Mouse (Mus musculus): ENCODE measurements around the gene Gtpbp6. TPM values are rescaled to one million over a fixed set of nuclear protein-coding genes. Genes with fewer than 3 reads are reported as not detected.
"Not testable (repeated sequence)": the region's sequence is repeated elsewhere in the genome, so short reads cannot be mapped to it uniquely, and the experiment has no call there.

The Gtpbp6 gene
- total RNA-seq, 2 experiments from 2014 or later: 13.6 to 14.3 TPM

DNA sequence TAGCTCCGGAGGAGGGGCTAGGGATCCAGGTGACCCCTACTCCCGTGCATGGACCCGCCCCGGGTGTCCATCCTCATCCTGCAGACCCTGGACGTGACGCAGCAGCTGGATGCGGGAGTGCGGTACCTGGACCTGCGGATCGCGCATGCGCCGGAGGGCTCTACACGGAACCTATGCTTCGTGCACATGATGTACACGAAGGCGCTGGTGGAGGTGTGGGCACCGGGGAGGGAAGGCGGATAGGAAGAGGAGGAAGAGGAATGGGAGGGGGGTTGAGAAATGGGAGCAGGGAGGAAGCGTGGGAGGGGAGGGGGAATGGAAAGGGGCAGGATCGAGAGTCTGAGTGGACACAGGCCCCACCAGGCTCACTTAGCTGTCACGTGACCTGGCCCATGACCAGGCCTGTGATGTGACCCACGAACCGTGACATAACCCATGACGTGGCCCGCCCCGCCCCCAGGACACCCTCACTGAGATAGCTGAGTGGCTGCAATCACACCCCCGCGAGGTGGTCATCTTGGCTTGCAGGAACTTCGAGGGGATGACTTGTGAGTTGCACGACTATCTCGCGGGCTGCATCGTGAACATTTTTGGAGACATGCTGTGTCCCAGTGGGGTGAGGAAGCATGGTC lies 6.2 kb downstream of the Gtpbp6 start:
- no peak for DNase-seq
- intact Hi-C loops (cut with DNase I): no loop called here

DNA sequence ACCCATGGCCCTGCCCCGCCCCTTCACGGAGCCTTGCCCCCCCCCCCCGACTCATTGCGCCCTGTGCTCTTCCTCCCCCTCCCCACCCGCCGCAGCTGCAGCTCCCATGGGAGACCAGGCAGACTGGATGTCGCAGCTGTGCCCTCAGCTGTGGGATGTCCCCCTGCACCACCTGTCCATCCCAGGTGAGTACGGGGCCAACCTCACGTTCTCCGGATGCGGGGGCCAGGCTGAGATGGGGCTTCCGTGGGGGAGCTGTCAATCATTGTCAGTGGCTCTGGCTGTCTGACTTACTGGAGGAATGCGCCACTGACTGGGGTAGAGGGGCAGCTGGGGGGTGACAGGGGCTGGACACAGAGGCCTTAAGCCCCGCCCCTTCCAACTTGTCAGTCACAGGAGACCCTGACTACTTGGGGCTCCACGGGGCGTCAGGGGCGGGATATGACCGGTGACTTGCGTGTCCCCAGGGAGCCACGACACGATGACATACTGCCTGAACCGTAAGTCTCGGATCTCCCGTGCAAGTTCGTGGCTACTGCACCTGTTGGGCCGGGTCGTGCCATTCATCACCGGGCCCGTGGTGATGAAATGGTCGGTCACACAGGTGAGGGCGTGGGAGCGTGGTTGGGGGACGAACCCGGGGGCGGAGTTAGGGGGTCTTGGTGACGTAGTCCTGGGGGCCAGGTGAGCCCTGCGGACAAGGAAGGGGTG lies 6.9 kb downstream of the Gtpbp6 start:
- intact Hi-C loops (cut with DNase I): no loop called here
- no peak for DNase-seq

GRCm38 (mm10) chr5:110099656-110100580 lies 8.1 kb downstream of the Gtpbp6 start, which contains the start of gene Plcxd1:
Plcxd1 (plus strand) TSS chr5:110099969.
- intact Hi-C loops (cut with DNase I): loop anchor here (5.0 kb wide), 1 partner anchor 43 kb away; no protein-coding TSS in a partner anchor
- no peak for DNase-seq

GRCm38 (mm10) chr5:110098991-110099477 lies 9.0 kb downstream of the Gtpbp6 start:
- no peak for DNase-seq
- intact Hi-C loops (cut with DNase I): loop anchor here (5.0 kb wide), 1 partner anchor 42 kb away; no protein-coding TSS in a partner anchor

DNA sequence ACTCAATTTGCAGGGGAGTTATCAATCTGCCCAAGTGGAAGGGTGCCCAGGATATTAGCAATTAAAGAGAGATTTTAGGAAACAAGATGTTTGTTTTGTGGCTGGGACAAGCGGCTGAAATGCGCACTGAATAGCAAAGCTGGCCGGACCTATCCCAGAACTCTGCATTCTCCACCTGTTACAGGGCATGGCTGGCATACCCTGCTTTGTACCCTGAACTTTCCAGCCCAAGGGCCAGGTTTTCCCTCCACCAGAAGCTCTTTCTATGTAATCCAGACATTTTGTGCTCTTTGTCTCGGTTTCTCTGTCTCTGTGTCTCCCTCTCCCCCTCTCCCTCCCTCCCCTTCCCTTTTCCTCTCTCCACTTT lies 13.2 kb downstream of the Gtpbp6 start:
- intact Hi-C loops (cut with DNase I): loop anchor here (5.0 kb wide), 1 partner anchor 38 kb away; no protein-coding TSS in a partner anchor
- no peak for DNase-seq

GRCm38 (mm10) chr5:110094030-110094846 lies 13.8 kb downstream of the Gtpbp6 start, which contains the start of gene Gm35315:
Gm35315 (minus strand) TSS chr5:110094420.
- intact Hi-C loops (cut with DNase I): no loop called here
- peak; percentile 71 for DNase-seq

DNA sequence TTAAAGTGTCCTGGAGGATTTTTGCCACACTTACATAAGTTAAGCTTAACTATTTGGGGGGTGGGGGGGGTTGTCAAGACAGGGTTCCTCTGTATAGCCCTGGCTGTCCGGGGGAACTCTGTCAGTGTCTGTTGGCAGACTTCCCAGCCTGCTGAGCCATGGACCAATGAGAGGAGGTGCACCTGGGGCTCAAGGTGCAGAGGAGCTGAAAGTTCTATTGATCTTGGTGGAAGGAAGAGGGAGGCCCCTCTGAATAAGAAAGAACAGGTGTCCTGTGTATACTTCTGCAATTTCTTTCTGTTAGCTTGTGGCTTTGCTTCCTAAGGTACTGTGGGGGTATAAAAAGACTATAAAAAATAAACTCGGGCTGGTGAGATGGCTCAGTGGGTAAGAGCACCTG lies 16.5 kb downstream of the Gtpbp6 start:
- intact Hi-C loops (cut with DNase I): no loop called here
- no peak for DNase-seq

DNA sequence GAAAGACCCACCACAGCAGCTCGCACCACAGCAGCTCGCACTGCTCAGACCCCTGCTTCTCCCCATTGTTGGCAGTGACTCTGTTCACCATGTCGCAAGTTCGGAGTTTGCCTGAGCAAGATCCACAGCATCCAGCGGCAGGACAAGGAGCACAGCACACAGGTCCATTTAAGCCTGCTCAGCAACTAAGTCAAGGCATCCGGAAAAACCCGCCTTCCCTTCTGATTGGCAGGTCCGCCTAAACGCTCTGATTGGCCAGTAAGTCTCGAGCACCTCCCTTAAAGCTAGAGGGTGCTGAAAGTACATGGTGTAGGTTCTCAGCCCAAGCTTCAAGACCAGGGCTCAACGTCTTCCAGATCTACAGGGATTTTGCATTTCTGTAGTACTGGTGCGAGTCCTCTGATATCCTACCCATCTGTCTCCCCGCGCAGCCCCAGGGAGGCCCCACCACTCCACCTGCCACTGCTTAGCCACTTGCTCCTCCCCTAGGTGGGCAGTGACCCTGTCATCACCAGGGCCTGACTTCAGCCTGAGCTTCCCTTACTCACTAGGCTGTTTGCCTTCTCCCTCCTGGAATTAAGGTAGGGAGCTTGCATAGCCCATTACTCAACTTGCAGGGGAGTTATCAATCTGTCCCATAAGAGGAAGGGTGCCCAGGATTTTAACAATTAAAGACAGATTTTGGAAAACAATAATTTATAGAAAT lies 21.7 kb downstream of the Gtpbp6 start:
- intact Hi-C loops (cut with DNase I): no loop called here
- no peak for DNase-seq

DNA sequence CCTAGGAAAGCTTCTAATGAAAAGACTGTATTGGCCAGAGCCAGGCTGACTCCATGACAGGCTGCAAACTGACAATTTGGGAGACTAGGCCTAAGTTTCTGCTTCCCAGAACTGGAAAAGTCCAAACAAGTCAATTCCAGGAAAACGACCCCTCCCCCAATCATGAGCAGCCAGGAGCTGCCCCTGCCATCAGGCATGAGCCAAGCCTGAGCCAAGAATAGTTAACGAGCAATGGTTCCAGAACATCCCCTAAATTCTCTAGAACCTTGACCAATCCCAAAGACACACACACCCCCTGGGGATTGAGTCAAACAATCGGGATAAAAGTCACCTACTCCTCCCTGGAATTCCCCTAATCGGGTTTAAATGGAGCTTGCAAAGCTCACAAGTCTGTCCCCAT lies 25.0 kb downstream of the Gtpbp6 start:
- intact Hi-C loops (cut with DNase I): no loop called here
- no peak for DNase-seq

DNA sequence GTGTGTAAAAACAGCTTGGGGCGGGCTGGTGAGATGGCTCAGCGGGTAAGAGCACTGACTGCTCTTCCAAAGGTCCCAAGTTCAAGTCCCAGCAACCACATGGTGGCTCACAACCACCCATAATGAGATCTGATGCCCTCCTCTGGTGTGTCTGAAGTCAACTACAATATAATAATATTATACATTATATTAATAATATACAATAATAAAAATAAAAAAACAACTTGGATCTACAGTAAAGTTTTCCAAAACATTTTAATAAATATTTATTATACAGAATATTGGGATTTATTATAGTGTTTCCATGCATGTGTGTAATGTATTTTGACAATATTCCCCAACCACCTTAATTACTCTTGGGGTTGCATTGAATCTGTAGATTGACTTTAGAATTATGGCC lies 35.6 kb downstream of the Gtpbp6 start, which contains the start of gene Gm17655:
TSS of gene Gm17655 (minus strand) at position 101 of the 400 bp plus-strand sequence.
- intact Hi-C loops (cut with DNase I); DNase-seq: not testable (repeated sequence)

- intact Hi-C loops (cut with DNase I): loop anchor here (5.0 kb wide), 1 partner anchor 39 kb away; the partner anchor contains the start of gene Plcxd1
- DNase-seq: peak; percentile 70 to 73
Measured at GRCm38 (mm10) chr5:110057637-110058408, 50.2 kb downstream of the Gtpbp6 start.

Other genes with a start within 250 kb of the Gtpbp6 start
- gene Gm15446, start 184.8 kb downstream of the Gtpbp6 start, total RNA-seq (2021): 1 to 10 TPM; 4.1 to 9.0 TPM
- gene Zfp932, start 111.7 kb downstream of the Gtpbp6 start, total RNA-seq (2021): 1 to 10 TPM; 5.7 to 6.2 TPM
- gene Gm17655, start 35.7 kb downstream of the Gtpbp6 start, total RNA-seq (2021): 1 to 10 TPM; 2.1 to 2.6 TPM
- gene Gm35315, start 13.8 kb downstream of the Gtpbp6 start, total RNA-seq (2021): under 1 TPM; 0.07 to 0.23 TPM
- gene Plcxd1, start 8.2 kb downstream of the Gtpbp6 start, total RNA-seq (2021): not detected
- gene Zfp605, start 1.9 kb upstream of the Gtpbp6 start, total RNA-seq (2021): 1 to 10 TPM; 3.0 to 3.2 TPM
- 10 to 100 TPM; 12.3 to 14.1 TPM for gene Chfr, start 27.6 kb upstream of the Gtpbp6 start, total RNA-seq (2021)
- 10 to 100 TPM; 36.4 to 39.9 TPM for gene Golga3, start 68.5 kb upstream of the Gtpbp6 start, total RNA-seq (2021)
- gene Ankle2, start 122.8 kb upstream of the Gtpbp6 start, total RNA-seq (2021): 10 to 100 TPM; 22.3 to 24.8 TPM
- 10 to 100 TPM; 23.1 to 27.3 TPM for gene Pgam5, start 161.7 kb upstream of the Gtpbp6 start, total RNA-seq (2021)
- 10 to 100 TPM; 31.8 to 48.6 TPM for gene Pxmp2, start 178.0 kb upstream of the Gtpbp6 start, total RNA-seq (2021)
- 1 to 10 TPM in 1 of 2 experiments, under 1 TPM in 1; 0.84 to 2.7 TPM for gene Pole, start 178.1 kb upstream of the Gtpbp6 start, total RNA-seq (2021)
- gene P2rx2, start 235.0 kb upstream of the Gtpbp6 start, total RNA-seq (2021): not detected
- gene Lrcol1, start 236.5 kb upstream of the Gtpbp6 start, total RNA-seq (2021): not detected